Mouse (Mus musculus) E14TG2a.4 (cell line): ENCODE results near the gene Auts2.

Experiments
- CTCF ChIP-seq: conservative IDR thresholded peaks from 2 replicates; pipeline ENCODE4 v1.5.1; 2014; ENCODE audit warnings: low read length
- POU5F1 ChIP-seq: IDR thresholded peaks from 2 replicates; pipeline ENCODE4 v1.6.1; 2014; ENCODE audit warnings: low read length, borderline replicate concordance

- TF ChIP-seq CTCF (no peak), POU5F1 (no peak)
These were observed 1023.6 kb downstream of the Auts2 start for GRCm38 (mm10) chr5:131519560-131519959.
